Mouse (Mus musculus) brain, embryonic 14.5 days (tissue): ENCODE data around the gene Inf2. TPM values are rescaled to one million over a fixed set of nuclear protein-coding genes. Genes with fewer than 3 reads are reported as not detected.

Source experiments
- DNase-seq: peaks from one replicate; pipeline ENCODE4 v3.0.0-alpha.2; 2011; ENCODE audit warnings: low read depth
- CTCF ChIP-seq: fragments of 200-500 bp; IDR thresholded peaks from 2 replicates; pipeline ENCODE4 v1.5.1; 2012; ENCODE audit warnings: inconsistent platforms, mild to moderate bottlenecking, moderate library complexity, borderline replicate concordance; ENCODE audit not compliant: insufficient read depth, insufficient read length; ENCODE audit errors: extremely low read depth
- POLR2A ChIP-seq: fragments of 200-500 bp; IDR thresholded peaks from 2 replicates; pipeline ENCODE4 v1.6.1; 2012; ENCODE audit warnings: mild to moderate bottlenecking, inconsistent platforms, borderline replicate concordance; ENCODE audit not compliant: poor library complexity, insufficient read depth, insufficient read length, severe bottlenecking; ENCODE audit errors: extremely low read depth
- polyA plus RNA-seq: library from polyadenylated mRNA; depleted of rRNA; stranded (reverse); fragments of >200 nt; gene quantifications from 2 replicates; pipeline ENCODE4 v1.2.3, GENCODE M21; 2012

Gene Inf2
- polyA plus RNA-seq, 1 experiment = 8.4 TPM

DNA sequence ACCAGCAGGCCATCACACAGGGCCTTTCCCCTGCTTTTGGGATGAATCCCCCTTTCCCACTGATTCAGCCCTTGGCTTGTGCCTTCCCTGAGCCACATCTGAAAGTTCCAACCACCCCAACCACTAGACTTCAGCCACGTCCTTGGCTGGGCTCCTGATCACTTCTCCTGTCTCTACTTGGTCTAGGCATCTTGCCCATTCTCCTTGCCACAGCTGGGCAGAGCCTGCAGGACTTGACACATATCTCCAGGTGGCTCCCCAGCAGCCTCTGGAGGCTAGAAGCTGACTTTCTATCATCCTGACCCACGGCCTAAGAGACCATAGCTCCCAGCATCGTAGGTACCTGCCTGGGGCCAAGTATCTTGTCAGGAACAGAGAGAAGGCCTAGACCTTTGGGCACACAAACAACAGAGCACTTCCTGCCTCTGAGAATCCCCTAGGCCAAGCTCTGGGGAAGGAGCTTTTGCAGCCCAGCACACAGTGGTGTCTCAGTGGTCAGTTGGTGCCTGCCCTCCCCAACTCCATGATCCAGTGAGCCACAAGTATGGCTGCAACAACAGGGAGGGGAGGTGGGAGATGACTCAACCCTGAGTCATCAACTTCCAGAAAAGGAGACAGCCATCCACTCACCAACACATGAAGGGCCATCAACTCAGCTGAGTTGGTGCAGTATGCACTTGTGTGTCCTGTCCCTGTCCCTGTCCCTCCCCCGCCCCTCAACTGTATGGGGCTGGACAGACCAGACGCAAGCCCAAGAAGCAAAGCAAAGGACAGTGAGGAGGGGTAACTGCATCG, 10.1 kb upstream of the Inf2 start:
- no peak for DNase-seq
- TF ChIP-seq POLR2A (no peak), CTCF (no peak)

GRCm38 (mm10) chr12:112579430-112579829, 9.2 kb upstream of the Inf2 start:
- no peak for DNase-seq

GRCm38 (mm10) chr12:112579926-112580325, 8.7 kb upstream of the Inf2 start:
- TF ChIP-seq POLR2A = no peak
- TF ChIP-seq CTCF = no peak
- no peak for DNase-seq

More at GRCm38 (mm10) chr12:112579430-112579829, 9.2 kb upstream of the Inf2 start:
- TF ChIP-seq POLR2A (no peak), CTCF (no peak)

GRCm38 (mm10) chr12:112581113-112581512, 7.5 kb upstream of the Inf2 start:
- TF ChIP-seq POLR2A = no peak
- no peak for TF ChIP-seq CTCF
- DNase-seq = no peak

- TF ChIP-seq CTCF (no peak), POLR2A (no peak)
- no peak for DNase-seq
Observed at GRCm38 (mm10) chr12:112584954-112585353, 3.6 kb upstream of the Inf2 start.

GRCm38 (mm10) chr12:112585924-112586538, 2.6 kb upstream of the Inf2 start:
- no peak for DNase-seq
- no peak for TF ChIP-seq POLR2A
- TF ChIP-seq CTCF = no peak

- peak; percentile 31 for DNase-seq
- TF ChIP-seq CTCF (no peak), POLR2A (no peak)
Observed at GRCm38 (mm10) chr12:112587125-112588124, 1.2 kb upstream of the Inf2 start.

DNA sequence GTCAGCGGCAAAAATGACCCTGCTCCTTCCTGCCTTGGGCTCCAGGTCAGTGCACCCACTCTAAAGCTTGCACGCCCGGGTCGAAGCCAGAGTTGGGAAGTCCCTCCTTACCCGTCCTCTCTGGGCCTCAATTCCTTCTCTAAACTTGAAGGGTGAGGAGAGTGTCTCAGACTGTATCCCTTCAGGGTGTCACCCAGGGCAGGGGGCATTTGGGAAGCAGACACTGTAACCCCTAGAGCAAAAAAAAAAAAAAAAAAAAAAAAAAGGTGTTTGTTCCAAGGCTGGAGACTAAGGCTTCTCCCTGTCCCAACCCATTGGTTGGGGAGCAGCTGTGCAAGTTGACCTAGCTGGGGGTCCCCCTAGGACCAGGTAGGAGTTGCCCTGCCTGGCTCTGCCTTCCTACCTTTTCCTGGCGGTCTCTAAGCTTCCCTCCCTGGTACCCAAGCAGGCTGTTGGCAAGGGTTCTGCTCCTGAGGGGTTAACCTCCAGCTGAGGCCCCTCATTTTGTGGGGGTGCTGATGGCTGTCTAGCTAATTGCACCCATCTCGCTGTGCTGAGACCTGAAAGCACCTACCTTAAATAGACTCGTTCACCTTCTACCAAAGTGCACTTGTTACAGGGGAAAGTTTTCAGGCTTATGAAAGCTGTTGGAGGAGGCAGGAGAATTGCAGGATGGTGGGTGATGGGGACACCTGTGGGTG, 1.1 kb downstream of the Inf2 start:
- no peak for TF ChIP-seq CTCF
- no peak for TF ChIP-seq POLR2A
- DNase-seq = no peak

DNA sequence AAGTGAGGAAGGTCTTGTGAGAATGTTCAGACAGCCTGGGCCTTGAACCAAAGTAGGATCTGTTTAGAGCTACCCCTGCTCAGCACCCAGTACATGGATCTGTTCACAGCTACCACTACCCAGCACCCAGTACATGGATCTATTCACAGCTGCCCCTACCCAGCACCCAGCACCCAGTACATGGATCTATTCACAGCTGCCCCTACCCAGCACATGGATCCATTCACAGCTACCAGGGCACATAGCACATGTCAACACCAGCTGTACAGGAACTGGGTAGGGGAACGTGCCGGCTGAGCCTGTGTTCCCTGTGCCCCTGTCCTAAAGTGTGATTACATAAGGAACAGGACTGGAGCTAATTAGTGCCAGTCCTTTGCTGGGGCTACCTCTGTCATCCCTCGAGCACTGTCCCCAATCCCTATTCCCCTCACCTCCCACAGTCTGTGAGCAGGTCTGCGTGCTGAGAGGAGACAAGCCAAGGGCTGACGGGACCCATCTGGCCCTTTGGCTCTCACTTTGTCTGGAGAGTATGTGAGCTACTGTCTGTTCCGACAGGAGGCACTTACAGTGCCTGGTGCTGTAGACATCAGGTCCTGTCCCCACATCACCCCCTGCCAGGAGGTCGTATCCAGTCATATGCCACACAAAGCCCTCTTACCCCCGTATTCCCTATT, 2.1 kb downstream of the Inf2 start:
- TF ChIP-seq CTCF (no peak), POLR2A (no peak)
- peak; percentile 83 for DNase-seq

DNA sequence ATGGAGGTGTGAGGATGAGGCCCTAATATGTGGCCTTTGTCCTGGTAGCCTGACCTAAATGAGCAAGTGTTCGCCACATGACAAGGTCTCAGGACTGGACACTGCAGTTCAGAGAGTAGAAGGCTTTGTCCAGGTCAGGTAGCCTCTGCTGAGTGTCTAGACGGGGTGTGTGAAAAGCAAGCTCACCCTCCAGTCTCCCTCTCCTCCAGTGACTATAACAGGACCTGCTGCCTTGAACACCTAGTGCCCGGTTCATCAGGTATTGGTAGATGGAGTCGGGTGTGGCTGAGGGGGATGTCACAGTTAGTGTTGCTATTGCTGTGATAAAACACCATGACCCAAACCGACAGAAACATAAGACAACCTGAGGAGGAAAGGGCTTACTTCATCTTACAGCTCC, 2.7 kb downstream of the Inf2 start:
- DNase-seq = no peak
- no peak for TF ChIP-seq CTCF
- no peak for TF ChIP-seq POLR2A

DNA sequence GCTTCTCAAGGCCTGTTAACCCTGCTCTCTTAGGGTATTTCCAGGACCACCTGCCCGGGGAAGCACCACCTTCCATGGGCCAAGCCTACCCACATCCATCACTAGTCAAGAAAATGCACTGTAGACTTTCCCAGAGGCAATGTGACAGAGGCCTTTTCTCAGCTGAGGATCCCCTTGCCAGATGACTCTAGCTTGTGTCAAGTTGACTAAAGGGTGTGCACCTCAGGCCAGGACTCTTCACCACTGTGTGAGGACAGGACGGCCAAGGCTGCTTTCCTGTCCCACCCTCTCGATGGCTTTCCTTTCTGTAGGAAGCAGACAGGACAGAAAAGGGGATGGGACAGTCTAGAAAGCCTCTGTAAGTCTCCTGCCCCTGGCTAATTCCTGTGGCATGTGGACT, 3.1 kb downstream of the Inf2 start:
- DNase-seq = no peak

DNA sequence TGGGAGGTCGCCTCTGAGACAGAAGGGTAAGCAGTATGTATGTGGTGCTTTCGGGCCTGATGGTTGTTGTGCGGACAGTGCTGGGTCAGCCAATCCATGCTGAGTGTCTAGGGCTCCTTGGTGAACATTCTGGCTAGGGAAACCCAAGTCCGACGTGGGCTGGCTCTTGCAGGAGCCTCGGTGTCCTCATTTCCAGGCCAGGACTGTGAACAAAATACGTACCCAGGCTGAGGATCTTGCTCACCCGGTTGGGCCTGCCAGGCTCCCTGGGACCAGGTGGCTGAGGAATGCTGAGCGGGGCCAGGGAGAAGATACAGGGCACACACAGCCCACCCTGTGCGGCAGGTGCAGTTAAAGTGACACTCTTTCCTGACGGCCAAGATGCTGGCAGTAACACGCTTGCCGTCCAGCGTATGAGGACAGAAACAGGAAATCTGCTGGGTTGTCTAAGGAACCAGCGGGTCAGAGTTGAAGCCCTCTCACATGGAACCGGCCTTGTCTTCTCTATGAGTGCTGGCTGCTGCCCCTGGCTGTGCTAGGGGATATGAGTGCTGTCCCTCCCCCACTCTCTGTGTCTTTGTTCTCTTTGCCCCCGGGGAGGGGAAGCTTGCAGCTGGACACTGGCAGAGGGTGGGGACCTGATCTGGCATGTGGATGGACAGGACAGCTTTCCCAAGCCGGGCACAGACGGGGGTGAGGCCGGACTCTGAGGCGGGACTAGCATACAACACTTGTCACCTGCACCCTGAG, 4.6 kb downstream of the Inf2 start:
- TF ChIP-seq POLR2A = no peak
- no peak for TF ChIP-seq CTCF
- DNase-seq = no peak

More for the DNA sequence above, 3.1 kb downstream of the Inf2 start:
- TF ChIP-seq POLR2A (no peak), CTCF (no peak)
